Mouse (Mus musculus) megakaryocyte, embryonic 14.5 days (primary cell): ENCODE results near the gene Car5a.

ENCODE experiments used
- FLI1 ChIP-seq: IDR thresholded peaks from 2 replicates; pipeline ENCODE4 v1.6.1; 2012; ENCODE audit warnings: low read length, inconsistent platforms, mixed read lengths
- GATA1 ChIP-seq: IDR thresholded peaks from 3 replicates; pipeline ENCODE4 v1.6.1; 2012; ENCODE audit warnings: mixed read lengths, low read length, inconsistent platforms, borderline replicate concordance

GRCm38 (mm10) chr8:121903977-121904376 lies 40.7 kb downstream of the Car5a start:
- TF ChIP-seq GATA1 (no peak), FLI1 (no peak)
